Mouse (Mus musculus): ENCODE measurements around the gene BC025920.

DNA sequence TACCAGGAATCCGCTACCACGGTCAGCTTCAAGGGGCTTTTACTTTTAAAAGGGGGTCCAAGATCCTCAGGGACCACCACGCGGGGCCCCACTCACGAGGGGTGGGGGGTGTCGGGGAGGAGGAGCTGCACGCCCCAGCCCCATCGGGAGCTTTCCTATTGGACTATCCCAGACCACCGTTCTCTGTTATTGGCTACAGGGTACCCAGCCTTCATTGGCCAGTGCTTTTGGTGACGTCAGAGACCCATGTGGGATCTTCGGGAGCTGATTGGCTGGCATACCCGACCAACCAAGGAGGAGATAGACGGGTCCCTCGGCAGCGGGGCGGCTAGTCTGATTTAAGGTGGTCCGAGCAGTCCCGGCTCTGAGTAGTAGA lies 34.6 kb upstream of the BC025920 start:
- TF ChIP-seq CTCF (IDR thresholded peaks at IDR 0.05; ENCODE audit: low read depth, low read length) (no peak), GATA1 (IDR thresholded peaks at IDR 0.05; ENCODE audit: borderline replicate concordance, low read length) (no peak), TAL1 (conservative IDR thresholded peaks at IDR 0.05; ENCODE audit: low read depth, low read length) (no peak), GATA2 (IDR thresholded peaks at IDR 0.05; ENCODE audit: borderline replicate concordance, low read depth, low read length) (no peak), POLR2AphosphoS5 (IDR thresholded peaks at IDR 0.05; ENCODE audit: insufficient replicate concordance, low read depth, low read length) (no peak)
